Mouse (Mus musculus) left cerebral cortex, postnatal 25 days (tissue): Measurements from ENCODE around the gene Tas2r134. TPM values are rescaled to one million over a fixed set of nuclear protein-coding genes. Genes with fewer than 3 reads are reported as not detected.
A peak's percentile ranks its signal among the peaks of the same experiment; 100 is the strongest.

ENCODE experiments used
- DNase-seq, 2 experiments: peaks; one replicate each; pipeline ENCODE4 v3.0.0; 2022; ENCODE audit warnings: low spot score in 2 of 2, mixed read lengths in 1 of 2
- intact Hi-C: fragments of 180-260 bp; cut with DNase I; formaldehyde crosslinking; loops from one replicate; pipeline ENCODE4 v1.15.1; 2025
- total RNA-seq, 2 experiments: library from RNA; stranded (reverse); gene quantifications; 2 replicates each; pipeline ENCODE4 v1.2.3; 2021

Gene Tas2r134
- total RNA-seq: not detected

DNA sequence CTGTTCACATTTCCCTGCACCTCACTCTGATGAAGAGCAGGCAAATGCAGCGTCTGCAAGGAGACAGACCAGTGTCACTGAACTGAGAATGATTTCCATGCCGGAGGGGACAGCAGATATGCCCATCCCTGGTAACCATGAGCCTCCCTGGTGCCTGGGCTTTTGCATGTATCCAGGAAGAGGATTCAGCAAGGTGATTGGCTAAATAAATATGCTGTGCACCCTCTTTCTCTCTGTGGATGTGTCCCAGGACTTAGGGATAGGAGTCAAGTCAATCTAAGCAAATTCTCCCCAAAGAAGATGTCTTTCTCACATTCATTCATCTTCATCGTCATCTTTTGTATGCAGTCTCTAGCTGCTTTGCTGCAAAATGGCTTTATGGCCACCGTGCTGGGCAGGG lies at the start of gene Tas2r134:
Gene Tas2r134, plus strand, starts transcription at position 301 of the 400 bp plus-strand sequence.
- intact Hi-C loops: no loop called here
- DNase-seq: no peak

DNA sequence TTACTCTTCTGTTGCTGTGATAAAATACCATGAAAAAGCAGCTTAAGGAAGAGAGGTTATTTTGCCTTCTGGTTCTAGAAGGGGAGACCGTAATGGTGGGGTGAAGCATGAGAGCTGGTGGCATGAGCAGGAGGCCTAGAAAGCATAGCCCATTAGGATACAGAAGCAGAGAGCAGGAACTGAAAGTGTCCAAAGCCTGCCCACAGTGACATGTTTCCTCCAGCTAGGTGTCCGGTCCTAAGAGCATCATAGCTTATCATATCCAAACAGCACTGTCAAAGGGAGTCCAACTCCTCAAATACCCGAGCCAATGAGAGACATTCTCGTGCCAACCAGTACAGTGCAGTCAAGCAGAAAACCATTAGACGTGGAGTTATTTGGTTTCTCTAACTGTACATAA lies 47.5 kb upstream of the Tas2r134 start:
- intact Hi-C loops: no loop called here

DNA sequence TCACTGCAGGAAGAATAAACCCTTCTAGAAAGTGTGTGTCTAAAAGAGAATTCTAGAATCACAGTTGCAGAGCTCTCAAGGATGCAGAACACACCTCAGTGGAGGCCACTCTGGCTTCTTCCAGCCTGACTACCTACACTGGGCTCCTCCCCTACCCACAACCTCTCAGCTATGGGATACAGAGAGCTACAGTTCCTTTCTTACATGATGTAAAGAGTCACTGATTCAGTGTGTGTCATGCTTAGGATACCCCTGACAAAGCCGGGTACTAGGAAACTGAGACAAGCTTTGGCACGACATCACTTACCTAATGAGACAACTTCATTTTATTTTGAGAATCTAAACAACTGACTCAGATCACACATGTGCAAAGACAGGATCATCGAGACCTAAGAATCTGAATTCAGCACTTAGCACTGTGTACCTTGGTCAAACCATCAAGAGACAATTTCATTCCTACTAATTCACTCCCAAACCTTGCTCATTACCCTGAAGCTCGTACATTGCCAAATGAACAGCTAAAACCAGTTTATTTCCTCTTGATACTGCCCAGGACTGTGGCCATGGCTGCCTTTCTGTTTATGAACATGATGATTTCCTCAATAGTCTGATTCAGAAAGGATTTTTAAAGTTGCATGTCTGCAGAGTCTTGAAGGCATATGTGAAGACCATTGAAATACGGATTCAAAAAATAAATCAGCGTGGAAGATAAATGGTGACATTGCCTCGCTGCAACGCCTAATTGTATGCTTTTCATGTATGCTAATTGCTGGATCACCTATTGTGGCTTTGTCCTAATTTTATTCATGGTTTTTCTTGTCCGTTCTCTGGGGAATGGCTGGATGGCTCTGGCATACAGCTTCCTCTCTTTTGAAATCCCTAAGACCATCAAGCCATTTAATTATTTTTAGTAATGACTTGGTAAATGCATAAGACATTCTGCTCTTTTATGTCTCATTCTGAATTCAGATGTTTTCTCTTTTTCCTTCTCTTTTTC lies 43.0 kb upstream of the Tas2r134 start:
- DNase-seq: no peak
- intact Hi-C loops: no loop called here

More for the DNA sequence above, 47.5 kb upstream of the Tas2r134 start:
- no peak for DNase-seq

DNA sequence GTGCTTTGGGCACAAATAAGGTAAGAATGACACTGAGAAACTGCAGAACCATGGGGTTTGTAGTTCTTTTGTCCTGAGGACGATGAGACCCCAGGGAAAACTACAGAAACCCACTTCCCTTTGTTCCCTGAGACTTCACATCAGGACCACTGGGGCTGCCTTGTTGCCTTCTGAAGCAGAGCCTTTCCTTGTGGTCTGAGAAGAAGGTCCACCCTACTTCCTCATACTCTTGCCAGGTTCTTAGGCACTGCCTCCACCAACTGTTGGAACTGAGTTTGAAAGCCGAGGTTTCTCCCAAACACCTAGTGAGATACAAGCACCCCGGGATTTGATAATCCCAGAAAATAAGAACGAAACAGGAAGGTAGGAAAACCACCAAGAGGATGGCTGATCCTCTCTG lies 39.0 kb upstream of the Tas2r134 start:
- DNase-seq: no peak
- intact Hi-C loops: loop anchor here (2.0 kb wide), 1 partner anchor 16 kb away; no protein-coding TSS in a partner anchor

DNA sequence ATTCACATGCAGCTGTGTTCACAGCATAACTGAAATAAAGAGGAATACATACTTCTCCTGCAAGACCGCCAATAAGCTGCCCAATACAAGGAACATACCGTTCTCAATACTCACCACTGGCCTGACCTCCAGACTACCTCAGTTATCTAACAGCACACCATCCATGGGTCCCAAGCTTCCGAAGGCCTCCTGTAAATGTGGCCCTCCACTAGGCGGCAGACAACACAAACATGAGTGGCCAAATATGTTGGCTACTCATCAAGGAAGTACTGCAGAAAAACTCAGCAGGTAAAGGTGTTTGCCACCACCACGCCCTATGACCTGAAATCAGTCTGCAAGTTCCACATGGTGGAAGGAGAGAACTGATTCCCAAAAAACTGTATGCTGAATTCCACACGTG lies 38.4 kb upstream of the Tas2r134 start:
- intact Hi-C loops: loop anchor here (2.0 kb wide), 1 partner anchor 16 kb away; no protein-coding TSS in a partner anchor
- DNase-seq: no peak

DNA sequence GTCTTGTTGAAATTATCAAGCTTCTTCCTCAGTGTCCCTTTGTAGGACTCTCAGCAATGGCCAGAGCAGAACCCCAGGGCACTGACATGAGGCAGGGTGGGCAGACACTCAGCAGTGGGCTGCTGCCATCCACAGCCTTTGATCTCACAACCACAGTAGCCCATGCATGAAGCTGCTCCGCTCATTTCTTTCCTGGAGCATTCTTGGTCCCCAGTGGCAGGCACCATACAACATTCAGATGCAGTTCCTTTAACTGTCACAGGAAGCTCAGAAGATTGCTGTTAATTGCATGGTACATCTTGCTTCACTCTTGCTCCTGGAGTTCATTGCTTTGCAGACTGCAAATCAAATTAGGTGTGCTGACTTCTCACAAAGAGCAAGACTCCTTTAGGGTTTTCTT lies 37.7 kb upstream of the Tas2r134 start:
- no peak for DNase-seq
- intact Hi-C loops: loop anchor here (2.0 kb wide), 1 partner anchor 17 kb away; no protein-coding TSS in a partner anchor

DNA sequence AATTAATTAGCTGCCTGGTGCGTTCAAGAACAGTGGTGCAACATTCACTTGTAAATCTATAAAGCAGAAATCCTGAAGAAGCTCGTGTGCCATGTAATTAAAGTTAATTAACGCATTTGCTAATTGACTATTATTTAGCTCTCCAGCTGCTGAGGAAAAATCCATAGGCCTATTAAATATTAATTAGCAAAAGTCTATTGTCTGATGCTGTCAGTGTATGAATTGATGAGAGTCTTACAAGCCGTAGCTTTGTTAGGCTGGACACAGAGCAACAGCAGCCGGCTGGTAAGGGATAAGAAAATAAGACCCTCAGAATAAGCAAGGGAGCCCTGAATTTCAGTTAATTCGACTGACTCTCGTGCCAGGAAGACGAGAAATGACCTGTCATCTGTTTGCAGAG lies 37.0 kb upstream of the Tas2r134 start:
- DNase-seq: no peak
- intact Hi-C loops: no loop called here

DNA sequence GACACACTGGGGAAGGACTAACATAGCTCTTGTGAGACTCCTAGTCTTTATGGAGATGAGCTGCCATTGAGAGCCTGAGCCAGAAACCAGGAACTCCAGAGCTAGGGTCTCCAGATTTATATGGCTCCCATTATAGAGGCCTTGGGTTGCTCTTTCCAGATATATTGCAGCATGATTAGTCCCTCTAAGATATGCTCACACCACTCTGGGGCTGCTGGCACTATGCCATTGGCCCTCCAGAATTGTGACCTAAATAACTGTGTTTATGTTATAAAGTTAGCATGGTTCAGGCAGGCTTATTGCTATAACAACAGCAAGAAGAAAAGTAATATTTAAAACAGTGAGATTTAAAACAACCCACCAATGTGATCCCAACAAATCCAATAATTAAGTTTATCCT lies 35.2 kb upstream of the Tas2r134 start:
- intact Hi-C loops: no loop called here
- DNase-seq: no peak

DNA sequence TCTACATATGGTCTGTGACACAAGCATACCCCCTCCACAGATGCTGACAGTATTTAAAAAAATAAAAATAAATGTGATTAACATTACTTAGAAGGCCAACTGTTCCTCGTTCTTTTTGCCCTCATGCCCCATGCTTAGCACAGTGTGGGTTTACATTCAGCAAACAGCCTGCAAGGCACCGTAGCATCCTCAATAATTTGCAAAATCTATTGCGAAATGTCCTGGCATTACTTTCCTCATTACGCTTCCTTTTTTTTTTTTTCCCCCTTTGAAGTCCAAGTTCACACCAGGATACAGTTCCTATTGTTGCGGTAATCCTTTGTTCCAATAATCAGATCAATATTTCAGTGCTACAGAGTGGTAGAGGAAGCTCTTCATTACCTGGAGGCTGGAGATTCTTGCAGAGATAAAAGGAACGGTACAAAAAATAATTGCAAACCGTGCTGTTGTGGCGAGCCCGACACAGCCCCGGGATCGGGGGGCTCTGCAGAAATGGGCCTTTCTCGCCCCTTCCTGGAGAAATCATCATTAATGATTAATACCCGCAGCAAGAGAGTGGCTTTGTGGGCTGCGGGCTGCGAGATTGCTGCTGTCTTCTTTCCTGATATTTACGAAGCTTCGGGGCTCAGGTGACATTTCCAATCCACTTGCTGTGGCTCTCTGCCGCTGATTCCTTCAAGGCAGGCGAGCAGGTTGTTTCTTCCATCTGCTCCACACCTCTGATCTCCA lies 27.7 kb upstream of the Tas2r134 start:
- DNase-seq: no peak
- intact Hi-C loops: no loop called here

DNA sequence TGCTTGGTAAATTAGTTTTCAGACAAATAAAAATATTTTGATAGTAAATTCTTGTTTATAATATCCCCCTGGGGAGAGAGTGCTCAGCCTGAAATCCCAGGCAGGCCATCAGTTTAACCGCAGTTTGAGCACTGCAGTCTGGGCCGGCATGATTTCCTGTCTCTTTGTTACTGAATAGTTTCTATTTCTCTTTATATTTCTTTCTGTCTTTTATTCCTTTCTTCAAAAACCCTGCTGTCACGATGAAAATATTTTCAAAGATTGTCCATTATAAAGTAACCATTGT lies 27.2 kb upstream of the Tas2r134 start:
- intact Hi-C loops: no loop called here
- DNase-seq: no peak

DNA sequence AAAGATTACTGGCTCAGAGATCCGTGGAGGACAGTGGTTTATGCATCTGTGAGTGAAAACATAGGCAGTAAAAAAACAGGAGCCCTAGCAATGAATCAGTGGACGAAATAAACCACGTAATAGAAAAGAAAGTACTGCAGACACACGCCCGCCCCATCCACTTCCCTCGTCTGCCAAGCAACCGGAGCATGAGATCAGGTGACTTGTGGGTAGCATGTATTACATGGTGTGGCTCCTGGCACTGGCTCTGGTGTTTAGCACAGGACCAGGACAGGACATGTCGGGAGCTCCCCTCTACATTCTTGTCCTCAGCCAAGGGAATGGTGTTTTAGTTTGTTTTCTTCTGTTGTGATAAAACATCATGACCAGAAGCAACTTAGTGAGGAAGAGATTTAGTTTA lies 26.4 kb upstream of the Tas2r134 start:
- no peak for DNase-seq
- intact Hi-C loops: no loop called here

DNA sequence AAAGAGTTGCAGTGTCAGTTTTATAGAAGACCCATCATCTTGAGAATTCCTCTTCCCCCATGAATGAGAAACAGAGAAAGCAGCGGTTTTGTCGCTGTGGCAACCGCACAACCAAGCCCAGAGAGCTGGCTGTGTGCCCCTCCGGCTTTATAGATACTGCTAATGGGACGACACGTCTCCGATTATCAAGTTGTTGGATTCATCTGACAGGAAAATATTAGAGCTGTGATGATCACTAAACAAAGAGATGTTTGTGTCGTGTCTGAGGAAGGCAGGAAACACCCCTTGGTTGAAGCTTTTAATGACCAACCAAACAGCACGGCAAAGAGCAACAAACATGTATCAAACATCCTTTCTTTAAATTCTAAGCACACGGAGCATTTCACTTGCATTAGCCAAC lies 17.0 kb upstream of the Tas2r134 start:
- peak; percentile 19 to 36 for DNase-seq
- intact Hi-C loops: no loop called here

DNA sequence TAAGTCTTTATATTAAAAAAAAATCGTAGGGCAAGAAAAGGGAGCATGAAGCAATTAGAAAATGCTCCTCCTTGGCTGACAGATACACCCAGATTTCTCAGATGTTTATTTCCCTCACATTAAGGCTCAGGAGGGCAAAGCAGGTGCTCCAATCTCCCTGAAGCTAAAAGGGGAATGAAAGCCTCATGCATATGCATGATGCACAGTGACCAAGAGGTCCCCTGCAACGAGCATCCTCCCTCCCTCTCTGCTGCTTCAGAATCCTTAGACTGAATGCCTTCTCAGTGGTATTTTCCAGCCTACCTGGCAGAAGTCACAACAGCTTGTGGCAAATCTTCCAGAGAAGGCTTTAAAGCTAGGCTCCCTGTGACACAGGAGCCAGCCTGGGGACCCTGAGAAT lies 16.4 kb upstream of the Tas2r134 start:
- intact Hi-C loops: no loop called here

DNA sequence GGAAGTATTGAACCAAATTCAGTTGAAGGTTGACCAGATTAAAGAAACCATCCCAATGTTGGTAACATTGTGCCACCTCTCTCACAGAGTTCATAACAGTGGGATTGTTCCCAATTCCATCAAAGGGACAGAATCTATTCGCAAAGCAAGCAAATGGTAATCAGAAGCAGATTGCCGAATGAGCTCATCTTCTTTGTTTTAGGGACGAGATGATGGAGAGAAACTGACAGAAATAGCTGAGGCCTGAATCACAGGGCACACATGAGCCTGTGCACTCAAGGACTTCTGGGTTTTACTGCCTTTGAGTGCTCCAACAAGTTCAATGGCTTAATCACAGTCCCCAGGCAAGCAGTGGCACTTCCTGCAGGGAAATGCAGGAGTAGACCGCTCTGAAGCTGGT lies 13.6 kb upstream of the Tas2r134 start:
- DNase-seq: no peak
- intact Hi-C loops: no loop called here

More for the DNA sequence above, 16.4 kb upstream of the Tas2r134 start:
- no peak for DNase-seq

DNA sequence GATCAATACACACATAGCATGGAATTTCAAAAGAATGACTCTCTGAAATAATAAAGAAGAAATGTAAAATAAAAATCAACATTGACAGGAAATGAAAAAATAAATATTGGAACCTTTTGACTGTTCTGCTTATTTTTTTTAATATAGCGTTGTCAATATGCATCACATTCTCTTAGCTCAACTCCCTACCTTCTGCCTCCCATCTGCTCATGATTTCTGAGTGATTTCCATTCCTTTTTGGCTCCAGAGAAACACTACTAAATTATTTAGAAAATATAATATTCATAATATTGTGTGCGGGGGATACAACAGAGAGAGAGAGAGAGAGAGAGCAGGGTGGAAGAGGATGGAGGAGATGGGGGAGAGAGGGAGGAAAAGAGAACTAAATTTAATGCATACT lies 5.4 kb upstream of the Tas2r134 start:
- no peak for DNase-seq
- intact Hi-C loops: no loop called here

DNA sequence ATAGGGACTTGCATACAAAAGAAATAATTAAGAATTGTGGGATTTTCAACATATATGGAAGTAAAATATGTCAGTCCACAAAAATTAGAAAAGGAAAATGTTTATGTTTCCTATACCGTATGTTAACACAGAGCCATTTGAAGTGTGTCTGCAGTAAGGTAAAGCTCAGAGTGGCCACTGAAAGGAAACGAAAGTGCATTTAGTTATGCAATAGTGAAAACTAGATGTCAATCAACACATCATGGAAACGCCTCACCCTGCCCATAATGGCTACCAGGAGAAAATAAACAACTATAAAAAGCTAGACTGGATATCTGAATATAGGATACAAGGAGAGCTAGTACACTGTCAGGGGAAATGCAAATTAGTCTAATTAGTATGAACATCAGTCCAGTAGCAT lies 1.3 kb upstream of the Tas2r134 start:
- no peak for DNase-seq

DNA sequence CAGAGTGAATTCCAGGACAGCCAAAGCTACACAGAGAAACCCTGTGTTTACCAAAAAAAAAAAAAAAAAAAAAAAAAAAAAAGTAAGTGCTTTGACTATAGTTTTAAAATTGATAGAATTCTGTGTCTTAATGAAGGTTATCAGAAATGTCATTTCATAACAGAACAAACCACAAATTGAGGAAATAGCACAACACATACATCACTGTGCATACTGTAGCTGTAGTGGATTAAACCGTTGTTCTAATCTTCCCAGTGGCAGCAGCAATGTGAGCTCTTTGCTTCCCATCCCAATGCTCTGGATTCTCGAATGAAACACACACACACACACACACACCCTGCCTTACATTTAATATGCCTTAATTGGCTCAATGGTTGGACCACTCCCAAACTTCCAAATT lies 4.1 kb downstream of the Tas2r134 start:
- no peak for DNase-seq
- intact Hi-C loops: no loop called here

More for the DNA sequence above, 1.3 kb upstream of the Tas2r134 start:
- intact Hi-C loops: no loop called here

DNA sequence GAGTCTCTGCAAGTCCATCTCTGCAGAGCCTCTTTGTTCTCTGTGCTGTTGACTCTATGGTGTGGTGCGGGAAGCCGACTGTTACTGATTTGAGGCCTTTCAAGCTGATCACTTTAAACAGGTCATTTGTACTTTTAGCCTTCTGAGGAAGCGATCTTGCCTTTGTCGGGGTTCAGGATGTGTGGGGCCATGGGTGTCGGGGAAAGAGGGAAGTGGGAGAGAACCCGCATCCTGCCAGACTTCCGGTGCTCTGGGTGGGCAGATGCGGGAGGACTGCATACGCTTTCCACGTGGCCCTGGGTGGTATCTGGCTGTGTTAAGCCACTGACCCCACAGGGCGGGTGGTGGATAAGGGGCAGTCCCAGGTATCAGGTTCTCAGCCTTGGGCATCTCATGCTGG lies 10.4 kb downstream of the Tas2r134 start:
- no peak for DNase-seq
- intact Hi-C loops: no loop called here

DNA sequence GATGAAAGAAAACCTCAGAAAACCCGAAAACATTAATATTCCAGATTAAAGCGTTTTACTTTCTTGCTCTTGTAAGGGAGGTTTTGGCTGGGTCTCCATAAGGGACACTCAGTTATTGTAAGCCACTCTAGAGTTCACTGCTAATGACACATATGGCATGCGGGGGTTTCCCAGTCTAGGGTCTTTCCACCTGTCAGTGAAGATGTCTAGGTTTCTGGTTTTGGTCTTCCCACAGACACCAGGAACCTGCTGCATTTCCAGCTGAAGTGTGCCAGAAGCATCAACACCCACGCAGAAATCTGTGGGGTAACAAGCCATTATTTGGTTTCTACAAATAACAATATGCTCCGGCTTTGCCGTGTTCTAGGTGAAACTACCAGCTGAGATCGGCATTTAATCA lies 14.3 kb downstream of the Tas2r134 start:
- DNase-seq: no peak
- intact Hi-C loops: no loop called here

DNA sequence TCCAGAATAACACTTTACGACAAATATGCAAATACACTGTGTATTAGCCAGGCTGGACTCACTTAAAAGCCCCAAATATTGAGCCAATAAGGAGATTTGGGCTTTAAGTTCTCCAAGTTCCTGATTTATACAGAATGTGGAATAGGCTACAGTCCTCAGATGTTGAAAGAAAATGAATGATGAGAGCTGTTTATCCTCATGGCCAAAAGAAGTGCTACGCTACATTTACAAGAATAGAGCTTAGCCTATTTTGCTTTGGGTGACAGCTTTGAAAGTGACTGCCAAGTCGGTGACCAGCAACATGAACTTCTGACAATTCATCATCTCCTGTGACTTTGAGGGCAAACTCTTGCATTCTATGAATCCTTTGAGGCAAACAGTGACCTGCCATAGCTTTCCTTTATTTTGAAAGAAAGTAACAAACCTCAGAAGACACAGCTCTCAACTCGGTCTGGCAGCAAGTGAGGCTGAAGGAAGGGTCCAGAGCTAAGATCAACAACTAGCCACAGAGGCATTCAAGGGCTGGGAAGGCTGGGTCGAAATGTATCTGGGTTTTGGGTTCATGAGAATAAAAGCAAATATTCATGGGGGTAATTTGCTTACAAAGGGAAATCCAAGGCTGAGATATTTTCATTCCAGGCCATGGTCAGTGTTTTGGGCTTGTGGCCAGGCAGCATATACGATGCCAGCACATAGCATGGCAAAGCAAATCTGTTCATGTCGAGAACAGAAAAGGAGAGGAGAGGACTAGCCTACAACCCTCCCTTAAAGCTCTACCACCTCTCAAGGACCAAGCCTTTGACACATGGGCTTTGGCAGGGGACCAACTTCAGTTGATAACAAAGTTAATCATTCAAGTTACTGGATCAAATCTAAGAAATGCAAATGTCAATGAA lies 16.2 kb downstream of the Tas2r134 start:
- no peak for DNase-seq
- intact Hi-C loops: no loop called here
